Mouse (Mus musculus): Measurements from ENCODE around the gene Aplp2.
A peak's percentile ranks its signal among the peaks of the same experiment; 100 is the strongest.

Gene Aplp2

DNA sequence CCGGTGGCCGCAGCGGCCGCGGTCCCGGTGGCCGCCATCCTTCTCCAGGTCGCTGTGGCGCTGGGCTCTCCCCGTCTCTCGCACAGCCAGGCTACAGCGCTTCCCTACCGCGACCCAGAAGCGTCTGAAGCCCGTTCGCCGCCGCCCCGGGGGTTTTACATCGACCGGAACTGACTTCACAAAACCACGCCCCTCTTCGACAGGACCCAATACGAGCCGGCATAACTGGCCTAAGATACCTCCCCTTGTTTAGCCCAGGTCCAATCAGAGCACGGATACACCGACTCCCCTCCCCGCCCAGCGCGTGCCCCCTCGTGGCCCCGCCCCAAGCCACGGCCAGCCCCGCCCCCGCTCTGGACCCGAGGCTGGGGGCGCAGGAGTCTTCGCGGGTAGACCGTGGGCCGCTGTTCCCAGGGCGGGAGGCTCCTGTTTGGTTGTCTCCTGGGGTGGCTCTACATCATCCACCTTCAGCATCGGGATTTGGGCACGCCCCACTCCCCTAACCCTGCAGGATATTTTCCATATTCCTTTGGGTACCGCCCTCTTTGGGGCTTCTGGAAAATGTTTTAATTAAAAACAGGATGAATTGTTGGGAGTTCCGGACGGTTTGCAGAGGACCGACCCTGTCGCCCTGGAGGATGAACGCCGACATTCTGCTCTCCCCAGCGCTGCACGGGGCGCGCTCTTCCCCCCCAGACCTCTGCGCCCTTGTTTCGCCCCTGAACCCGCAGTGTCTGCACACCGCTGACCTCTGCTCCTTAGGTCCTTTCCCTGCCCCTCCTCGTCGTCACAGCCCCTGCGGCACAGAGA lies at the start of gene Aplp2:
Gene Aplp2, minus strand, starts transcription at position 126 of the 810 bp plus-strand sequence.
- peak; percentile 99 for DNase-seq

DNA sequence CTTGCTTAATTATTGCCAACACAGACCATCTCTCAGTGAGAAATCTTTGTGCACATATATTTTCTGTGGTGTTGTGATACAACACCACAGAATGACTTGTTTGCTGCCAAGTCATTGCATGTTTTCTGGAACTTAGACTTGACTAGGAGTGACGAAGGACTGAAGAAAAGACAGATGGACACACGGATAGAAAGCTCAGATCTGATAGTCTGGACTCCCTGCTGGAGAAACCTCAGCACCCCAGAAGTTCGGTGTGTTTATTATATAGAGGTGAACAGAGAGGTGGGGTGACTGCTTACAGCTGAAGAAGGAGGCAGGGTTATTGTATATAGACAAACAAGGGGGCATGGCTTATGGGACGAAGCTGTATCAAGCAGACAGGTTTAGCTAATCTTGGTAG lies 48.6 kb upstream of the Aplp2 start:
- no peak for DNase-seq

DNA sequence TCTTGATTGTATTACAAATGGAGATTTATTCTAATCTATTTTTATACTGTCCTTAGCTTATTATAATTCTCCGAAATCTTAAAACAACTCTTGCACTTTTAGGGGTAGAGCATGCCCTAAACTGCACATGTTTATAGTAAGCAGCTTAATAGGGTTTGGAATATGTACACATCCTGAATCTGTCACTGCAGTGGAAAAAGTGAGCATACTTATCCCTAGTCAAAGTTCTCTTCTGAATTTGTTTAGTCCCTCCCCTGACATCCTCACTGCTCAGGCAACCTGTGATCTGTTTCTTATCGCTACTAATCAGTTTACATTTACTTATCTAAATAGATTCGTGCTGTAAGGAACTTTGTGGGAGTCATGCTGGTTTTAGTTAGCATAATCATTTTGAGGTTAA lies 46.6 kb upstream of the Aplp2 start:
- no peak for DNase-seq

DNA sequence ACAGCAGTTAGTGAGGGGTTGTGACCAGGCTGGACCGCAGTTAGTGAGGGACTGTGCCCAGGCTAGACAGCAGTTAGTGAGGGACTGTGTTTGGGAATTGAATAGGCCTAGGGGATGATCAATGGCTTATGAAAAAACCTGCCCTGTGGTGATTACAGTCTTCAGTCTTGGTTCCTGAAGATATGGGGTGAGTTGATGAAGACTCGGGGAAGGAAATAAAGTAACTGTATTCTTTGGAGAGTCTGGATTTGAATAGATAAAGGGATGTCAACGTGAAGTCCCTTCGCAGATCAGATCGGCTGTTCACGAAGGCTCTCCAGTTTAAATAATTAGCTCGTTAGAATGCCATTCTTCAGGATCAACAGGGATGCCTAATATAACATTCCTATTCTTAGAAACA lies 44.3 kb upstream of the Aplp2 start:
- DNase-seq = no peak

DNA sequence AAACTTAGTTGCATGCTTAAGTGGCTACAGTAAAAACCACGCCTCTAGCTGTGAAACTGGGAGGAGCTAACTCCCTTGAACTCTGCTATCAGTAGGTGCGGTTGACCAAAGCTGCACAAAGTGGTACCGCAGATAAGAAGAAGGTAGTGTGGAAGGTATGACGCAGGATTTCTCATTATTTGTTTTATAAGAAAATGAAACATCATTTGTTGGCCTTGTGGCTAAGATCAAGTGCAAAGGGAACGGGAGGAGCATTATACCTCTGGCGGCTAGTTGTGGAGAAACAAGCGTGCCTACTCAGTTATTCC lies 43.0 kb upstream of the Aplp2 start:
- DNase-seq = no peak

DNA sequence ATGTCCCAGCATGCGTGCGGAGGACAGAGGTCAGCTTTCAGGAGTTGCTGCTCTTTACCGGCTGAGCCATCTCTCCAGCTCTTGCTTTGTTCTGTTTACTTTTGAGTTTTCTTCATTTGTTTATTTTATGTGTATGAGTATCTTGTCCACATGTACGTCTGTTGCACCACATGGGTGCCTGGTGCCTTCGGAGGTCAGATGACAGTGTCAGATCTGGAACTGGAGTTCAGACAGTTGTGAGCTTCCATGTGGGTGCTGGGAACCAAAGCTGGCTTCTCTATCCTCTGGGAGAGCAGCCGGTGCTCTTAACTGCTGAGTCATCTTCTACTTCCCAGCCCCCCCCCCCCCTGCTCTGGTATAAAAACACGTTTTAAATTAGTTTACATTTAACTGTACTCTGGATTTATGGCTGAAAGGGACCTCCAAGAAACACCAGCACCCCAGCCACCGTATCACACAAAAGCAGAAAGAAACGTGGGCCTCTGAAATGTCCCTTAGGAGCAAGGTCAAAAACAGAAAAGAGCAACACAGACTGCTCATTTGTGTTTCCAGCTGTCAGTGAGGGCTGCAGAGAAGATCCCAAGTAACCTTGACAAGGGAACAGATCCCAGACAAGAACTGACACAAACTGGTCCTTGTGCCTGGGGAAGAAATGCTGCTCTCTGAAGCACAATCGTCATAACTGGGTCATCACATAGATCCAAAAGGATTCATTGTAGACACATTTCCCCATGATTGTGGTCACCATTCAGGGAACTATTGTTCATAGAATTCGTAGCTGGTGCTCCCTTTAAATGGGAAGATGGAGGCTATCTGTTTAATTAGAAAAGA lies 42.5 kb upstream of the Aplp2 start:
- DNase-seq = no peak

DNA sequence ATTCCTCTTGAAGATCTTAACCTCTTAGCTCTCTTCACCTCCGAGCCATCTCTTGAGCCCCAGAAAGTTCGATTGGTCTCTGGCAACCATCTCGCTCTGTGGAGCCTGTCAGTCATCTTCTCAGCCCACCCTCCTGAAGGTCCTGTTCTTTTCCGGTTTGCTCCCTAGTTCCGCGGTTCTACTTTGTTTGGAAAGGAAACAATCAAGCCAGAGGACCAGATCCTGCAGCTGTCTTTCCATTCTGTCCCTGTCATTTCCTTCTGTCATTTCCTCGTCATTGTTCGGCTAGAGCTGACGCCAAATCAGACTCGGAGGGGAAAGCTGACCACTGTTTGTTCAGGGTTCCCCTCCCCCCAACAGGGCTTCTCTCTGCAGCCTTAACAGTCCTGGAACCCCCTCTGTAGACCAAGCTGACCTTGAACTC lies 41.7 kb upstream of the Aplp2 start:
- peak in 1 of 2 experiments; percentile 10 for DNase-seq

DNA sequence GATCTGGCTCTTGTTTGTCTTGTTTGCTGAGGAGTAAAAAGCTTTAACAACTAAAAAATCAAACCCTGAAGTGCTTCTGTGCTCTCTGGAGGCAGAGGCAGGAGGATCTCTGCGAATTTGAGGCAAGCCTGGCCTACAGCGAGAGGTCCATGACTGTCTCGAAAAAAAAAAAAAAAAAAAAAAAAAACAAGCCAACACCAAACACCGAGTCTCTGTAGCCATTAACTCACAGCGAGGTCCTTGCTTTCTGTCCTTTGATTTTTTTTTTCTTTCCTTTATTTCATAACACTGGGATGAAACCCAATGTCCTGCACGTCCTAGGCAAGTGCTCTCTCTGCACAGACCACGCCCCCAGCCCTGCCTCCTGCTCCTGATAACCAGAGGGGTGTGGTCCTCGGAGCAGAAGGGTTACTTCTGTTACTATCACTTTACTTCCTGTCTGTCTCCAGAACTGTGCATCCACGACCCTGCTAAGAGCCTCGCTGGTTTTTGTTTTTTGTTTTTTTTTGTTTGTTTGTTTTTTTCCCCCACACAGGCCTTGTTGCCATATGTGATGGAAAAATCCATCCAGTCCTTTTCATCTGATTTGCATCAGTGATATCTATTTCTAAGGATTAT lies 40.7 kb upstream of the Aplp2 start:
- DNase-seq = no peak

DNA sequence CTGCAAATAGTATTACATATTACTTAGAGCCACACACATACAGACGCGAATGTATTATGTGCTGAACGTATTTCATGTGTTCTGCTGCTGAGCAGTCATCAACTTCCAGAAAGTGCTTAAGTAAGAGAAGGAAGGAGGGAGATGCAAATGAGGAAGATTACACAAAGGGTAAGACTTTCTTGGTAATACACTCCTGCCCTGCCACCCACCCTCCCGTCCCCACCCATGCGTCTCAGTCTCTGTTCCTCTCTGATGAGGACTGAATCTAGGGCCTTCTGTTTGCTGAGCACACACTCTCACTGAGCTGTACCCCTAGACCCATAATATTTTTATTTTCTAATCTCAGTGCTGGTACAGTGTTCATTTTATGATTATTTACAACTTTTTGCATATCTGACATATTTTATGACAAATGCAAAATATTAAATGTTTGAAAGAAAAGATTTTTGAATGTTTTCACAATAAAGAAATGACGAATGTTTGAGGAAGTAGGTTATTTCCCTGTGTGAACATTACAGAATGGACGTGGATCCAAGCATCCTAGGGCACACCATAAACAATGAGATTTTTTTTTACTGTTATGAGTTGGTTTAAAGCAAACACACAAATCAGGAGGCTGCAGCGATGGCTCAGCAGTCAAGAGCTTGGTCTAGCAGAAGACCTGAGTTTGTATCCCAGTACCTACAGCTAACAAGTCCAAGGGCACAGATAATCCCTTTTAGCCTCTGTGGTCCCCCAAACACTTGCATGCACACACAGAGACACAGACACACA lies 36.0 kb upstream of the Aplp2 start:
- DNase-seq = no peak

DNA sequence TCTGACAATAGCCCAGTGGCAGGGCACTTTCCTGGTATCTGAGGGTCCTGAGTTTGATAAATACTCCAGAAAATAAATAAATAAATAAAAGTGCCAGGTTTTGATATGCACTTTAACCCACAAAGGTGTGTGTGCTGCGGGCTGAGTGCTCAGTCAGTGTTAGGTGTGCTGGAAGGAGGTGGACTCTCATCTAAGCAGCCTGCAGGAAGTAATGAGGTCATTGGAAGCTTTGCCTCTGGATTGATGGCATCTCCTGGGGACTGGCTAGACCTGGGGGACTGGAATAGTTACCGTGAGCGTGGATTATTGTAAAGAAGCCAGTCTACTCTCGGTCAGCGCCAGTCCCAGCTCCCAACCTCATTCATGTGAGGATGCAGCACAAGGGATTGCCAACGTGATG lies 34.8 kb upstream of the Aplp2 start:
- no peak for DNase-seq

DNA sequence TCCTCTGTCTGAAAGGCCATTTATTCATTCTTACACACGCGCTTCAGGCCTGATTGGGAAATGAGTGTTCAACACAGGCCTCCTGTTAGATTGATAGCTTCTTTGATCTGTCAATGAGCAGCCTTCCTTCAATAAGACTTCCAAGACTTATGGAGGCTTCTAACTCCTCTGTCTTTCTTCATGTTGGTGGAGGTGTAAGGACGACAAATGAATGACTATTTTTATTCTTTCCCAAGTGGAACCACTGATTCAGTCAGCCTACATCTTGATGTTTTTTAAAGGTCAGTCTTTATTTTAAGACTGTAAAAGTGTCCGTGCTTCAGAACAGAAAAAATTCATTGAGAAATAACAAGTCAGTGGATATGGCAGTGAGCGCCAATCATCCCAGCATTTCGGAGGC lies 33.4 kb upstream of the Aplp2 start:
- no peak for DNase-seq

DNA sequence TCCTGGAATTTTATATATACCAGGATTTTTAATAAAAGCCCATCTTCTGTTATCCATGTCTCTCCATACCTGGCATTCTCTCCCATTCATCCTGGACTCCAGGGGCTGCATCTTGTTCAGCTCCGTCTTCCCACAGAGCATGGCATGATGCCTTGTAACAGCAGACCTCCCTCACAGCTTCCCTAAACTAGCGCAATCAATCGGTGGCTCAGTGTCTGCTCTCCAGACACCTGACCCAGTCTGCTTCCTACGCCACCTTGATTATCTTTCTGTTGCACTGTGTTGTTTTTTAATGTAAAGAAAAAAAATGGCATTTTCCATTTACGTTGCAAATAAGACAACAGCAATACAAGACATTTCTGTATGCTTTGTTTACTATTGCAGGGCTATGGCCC lies 32.3 kb upstream of the Aplp2 start:
- peak; percentile 29 to 35 for DNase-seq

DNA sequence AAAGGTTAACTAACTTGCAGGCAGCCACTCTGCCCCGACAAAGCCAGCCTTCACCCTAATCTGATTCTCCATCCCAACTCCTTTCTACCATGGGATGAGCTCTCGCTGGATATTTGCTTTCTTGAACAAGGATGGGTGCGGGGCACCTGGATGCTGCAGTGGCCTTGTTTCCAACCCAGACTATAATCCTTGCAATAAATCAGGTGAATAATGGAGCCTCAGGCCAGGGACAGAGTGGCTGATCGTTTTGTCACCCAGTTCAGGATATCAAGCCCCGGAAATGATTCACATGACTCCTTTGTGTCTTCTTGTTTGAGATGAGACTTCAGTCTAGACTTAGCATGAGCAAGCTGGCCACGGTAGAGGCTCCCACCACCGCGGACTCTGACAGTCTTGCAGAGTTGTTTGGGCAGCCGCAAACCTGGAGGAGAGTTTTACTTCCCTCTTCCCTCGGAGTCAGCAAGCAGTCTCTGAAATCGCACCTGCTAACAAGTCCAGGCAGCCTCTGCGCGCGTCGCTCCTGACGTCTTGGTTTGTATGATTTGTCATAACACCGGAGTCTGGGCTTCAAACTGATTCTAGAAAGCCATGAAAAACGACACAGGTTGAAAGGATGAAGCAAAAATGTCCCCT lies 31.8 kb upstream of the Aplp2 start:
- peak in 1 of 2 experiments; percentile 6 for DNase-seq

DNA sequence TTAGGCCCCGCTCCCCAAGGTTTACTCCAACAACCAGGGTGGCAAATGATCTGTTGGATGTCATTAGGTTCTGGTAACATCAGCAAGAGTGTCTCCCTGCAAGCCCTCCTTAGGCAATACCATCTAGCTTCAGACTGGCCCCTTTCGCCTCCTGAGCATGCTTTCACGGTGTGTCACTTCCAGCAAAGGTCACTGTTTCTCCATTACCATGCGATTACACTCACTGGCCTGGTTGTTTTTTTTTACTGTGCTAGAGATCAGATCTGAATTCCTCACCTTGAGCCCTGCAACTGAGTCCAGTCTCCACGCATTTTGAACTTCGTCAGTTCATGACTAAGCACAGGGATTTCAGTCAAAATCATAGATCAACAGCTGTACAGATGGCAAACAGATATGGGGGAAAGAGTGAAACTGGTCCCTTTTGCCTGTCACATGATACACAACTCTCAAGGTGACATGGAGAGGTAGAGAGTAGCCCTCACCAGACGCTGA lies 29.6 kb upstream of the Aplp2 start:
- DNase-seq = no peak

DNA sequence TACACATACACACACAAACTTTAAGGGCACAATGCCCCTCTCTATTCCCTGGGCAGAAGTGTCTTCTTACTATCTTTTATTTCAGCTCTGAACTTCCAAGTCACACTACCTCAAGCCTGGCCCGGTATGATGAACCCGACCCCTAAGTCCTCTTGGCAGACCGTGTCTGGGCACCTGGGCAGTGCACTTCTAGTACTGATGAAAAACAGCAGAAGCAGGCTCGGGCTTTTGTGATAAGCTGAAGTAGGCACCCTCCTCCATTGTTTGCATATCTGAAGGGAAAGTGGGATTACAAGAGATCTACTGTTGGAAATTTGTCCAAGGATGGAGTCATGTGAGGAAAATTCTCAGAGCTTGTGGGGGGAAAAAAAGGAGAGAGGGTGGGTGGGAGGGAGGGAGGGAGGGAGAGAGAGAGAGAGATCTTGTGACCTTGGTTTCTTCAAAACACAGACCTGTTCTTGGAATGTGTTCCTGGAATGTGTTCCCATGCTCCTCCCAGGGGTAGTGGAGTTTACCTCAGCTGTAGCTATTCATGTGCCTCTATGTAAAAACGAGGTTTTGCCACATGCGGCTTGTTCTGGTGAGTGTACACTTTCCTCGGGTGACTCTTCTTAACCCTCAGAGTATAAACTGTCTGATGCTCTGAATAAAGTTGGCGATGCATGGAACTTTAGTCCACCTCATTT lies 29.1 kb upstream of the Aplp2 start:
- DNase-seq = no peak

DNA sequence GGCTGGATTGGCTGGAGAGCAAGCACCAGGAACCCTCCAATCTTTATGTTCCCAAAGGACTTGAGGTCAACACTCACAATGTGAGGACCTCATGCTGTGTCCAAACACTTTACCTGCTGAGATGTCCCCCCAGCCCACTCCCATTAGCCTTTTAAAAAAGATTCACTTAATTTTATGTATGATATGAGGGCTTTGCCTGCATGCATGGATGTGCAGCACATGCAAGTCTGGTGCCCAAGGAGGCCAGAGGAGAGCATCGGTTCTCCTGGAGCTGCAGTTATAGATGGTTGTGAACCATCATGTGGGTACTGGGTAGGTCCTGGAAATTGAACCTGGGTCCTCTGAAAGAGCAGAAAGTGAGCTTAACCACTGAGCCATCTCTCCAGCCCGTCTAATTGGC lies 27.9 kb upstream of the Aplp2 start:
- DNase-seq = no peak

DNA sequence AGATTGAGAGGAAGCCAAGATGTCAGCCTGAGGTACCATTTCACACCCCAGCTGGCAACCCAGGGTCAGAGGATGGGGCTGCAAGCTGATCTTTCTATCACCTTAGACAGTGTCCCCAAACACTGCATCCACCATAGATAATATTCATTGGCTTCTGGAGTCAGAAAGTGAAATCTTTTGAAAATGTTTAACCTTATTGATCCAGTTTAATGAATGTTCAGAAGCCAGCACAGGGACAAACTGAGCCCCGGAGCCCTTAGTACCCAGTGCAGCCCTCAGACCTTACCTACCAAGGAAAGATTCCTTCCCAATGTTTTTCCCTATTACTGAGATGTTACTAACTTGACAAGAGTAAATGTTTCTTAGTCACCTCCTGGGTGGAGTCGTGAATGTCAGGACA lies 26.9 kb upstream of the Aplp2 start:
- peak; percentile 27 to 37 for DNase-seq

DNA sequence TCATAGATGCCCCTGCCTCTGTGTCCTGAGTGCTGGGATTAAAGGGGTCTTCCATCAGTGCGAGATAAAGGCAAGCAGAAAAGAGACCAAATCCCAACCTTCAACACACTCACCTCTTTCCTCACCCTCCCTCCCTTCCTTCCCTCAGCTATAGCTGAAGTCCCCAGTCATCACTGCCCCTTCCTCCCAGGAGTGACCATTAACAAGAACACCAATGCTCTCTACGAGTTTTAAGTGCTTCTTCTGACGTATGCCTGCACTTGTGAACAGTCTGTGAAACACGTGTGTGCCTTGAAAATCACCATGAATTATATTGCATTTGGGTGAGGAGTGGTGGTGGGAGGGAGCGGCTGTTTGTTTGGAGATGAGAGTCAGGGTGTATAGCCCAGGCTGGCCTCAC lies 24.5 kb upstream of the Aplp2 start:
- no peak for DNase-seq

DNA sequence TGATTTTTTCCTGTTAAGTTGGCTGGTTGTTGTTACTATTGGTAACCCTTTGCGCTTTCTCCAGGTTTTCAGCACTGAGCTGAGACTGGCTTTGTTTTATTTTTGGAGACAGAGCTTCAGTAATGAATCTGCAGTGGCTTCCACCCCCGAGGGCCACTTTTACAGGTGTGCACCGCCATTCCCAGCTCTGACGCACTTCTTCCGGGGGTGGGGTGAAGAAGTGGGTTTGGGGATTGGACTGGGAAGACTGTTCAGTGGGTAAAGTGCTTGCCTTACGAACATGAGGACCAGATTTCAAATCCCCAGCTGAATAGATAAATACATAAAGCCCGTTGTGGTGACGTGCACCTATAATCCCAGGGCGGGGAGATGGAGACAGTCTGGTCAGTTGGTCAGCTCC lies 23.9 kb upstream of the Aplp2 start:
- no peak for DNase-seq

DNA sequence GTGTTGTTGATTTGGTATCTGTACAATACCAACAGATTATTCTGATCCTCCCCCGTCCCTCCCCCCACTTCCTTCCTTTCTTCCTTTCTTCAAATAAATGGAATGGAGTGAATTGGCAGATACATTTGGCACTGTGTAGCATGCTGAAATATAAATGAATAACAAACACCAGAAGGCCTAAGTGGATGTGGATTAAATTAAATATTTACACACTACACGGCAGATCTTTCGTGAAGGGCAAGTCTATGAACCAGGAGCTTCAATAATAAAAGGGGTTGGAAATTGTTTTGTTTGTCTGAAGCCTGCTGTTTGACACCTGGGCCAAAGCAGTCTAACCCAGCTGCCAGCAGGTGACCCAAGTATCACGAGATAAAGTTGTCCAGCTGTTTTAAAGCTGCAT lies 23.4 kb upstream of the Aplp2 start:
- DNase-seq = no peak

DNA sequence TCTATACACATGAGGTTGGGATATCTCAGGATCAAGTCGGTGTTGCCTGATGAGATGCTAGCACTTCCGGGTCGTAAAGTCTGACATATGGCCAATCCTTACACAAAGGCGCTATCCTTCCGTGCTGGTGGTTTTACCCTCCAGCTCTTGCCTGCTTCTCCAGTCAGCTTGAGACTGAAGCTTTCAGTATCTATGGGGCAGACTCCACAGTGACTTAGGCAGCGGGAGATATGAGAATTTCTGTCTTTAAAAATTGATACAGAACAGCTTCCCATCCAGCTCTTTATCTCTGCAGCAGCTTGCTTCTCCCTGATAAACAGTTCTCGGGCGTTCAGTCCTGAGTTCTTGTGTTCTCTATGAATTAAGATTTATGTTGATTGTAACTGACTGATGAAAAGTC lies 14.9 kb upstream of the Aplp2 start:
- DNase-seq = no peak

DNA sequence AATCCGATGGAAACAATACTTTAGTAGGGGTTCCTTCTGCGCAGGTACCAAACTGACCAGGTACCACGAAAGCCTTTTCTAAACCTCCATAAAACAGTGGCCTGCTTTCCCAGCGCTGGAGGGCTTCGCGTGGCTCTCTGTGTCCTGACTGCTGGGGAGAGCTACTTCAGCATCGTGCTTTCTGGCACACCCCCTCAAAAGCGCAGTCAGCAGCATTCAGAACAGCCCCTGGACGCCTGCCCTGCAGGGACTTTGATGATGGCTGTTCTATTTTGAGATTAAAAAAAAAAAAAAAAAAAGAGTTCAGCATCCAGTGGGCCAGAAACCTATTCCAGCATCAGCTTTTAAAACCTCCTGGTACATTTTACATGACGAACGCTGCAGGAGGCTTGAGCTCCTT lies 14.2 kb upstream of the Aplp2 start:
- peak in 1 of 2 experiments; percentile 25 for DNase-seq
